Mouse (Mus musculus) lung, embryonic 14.5 days (tissue): ENCODE measurements around the gene Rtn4rl2. TPM values are rescaled to one million over a fixed set of nuclear protein-coding genes. Genes with fewer than 3 reads are reported as not detected.

ENCODE experiments used
- ATAC-seq: fragments of 200-750 bp; cut with Nextera tagmentation; 2 replicates; pipeline ENCODE4 v1.8.0; 2017; ENCODE audit warnings: mild to moderate bottlenecking, moderate TSS enrichment, moderate library complexity; ENCODE audit not compliant: insufficient read depth
- DNase-seq: peaks from one replicate; pipeline ENCODE4 v3.0.0-alpha.2; 2015
- H3K27ac ChIP-seq: fragments of 300-500 bp; sonication (generic); 2 replicates; pipeline ENCODE4 v1.5.1; 2014; ENCODE audit warnings: low read depth, mild to moderate bottlenecking, moderate library complexity
- H3K27me3 ChIP-seq: fragments of 300-500 bp; sonication (generic); 2 replicates; pipeline ENCODE4 v1.6.1; 2014; ENCODE audit warnings: low read length, control low read depth; ENCODE audit not compliant: insufficient read depth
- H3K36me3 ChIP-seq: fragments of 300-500 bp; sonication (generic); 2 replicates; pipeline ENCODE4 v1.6.1; 2014; ENCODE audit warnings: control low read depth; ENCODE audit not compliant: insufficient read depth
- H3K4me1 ChIP-seq: fragments of 300-500 bp; sonication (generic); 2 replicates; pipeline ENCODE4 v1.6.1; 2014; ENCODE audit warnings: antibody characterized with exemption, control low read depth; ENCODE audit not compliant: insufficient read depth
- H3K4me2 ChIP-seq: fragments of 300-500 bp; sonication (generic); 2 replicates; pipeline ENCODE4 v1.6.1; 2014; ENCODE audit warnings: mild to moderate bottlenecking
- H3K4me3 ChIP-seq: fragments of 300-500 bp; sonication (generic); 2 replicates; pipeline ENCODE4 v1.5.1; 2014; ENCODE audit warnings: low read depth, low read length
- H3K9ac ChIP-seq: fragments of 300-500 bp; sonication (generic); 2 replicates; pipeline ENCODE4 v1.6.1; 2014
- H3K9me3 ChIP-seq: fragments of 300-500 bp; sonication (generic); 2 replicates; pipeline ENCODE4 v1.6.1; 2016; ENCODE audit warnings: low read depth, low read length, control low read depth
- CTCF ChIP-seq: IDR thresholded peaks from 2 replicates; pipeline ENCODE4 v1.5.1; 2016; ENCODE audit warnings: antibody characterized with exemption, low read depth
- WGBS: fragments of 180-500 bp; shearing (Covaris S2); extraction: QIAGEN DNeasy Blood & Tissue Kit; methylation state at CpG from one replicate; pipeline ENCODE4 v1.1.7; 2014; 5-methylcytosine and 5-hydroxymethylcytosine counted together
- polyA plus RNA-seq: library from polyadenylated mRNA; unstranded; fragments of >200 nt; fragmentation: Nextera tagmentation; extraction: Ambion mirVana; gene quantifications from 2 replicates; pipeline ENCODE4 v1.2.1, GENCODE M21; 2014

Rtn4rl2 gene
- polyA plus RNA-seq: 1.1 and 1.2 TPM in 2 replicates

GRCm38 (mm10) chr2:84886234-84886731 lies at the start of gene Rtn4rl2:
Rtn4rl2 (minus strand) TSS chr2:84886710.
- no peak within 1 kb of the TSS for H3K27ac ChIP-seq
- TF ChIP-seq CTCF: no peak
- H3K4me2 ChIP-seq: peak within 1 kb of the TSS; percentile 79
- H3K4me3 ChIP-seq: peak within 1 kb of the TSS; percentile 57
- H3K9ac ChIP-seq: peak within 1 kb of the TSS; percentile 42
- no peaks in the 10 kb centered on the region for H3K36me3 ChIP-seq
- no peak for DNase-seq
- H3K4me1 ChIP-seq: peaks cover 11% of the 10 kb centered on the region
- peak; percentile 3; the same call in 1 of the 2 replicates for ATAC-seq
- WGBS: 2% methylated on average over 29 of the region's 35 CpGs
- peaks cover 78% of the 10 kb centered on the region for H3K27me3 ChIP-seq
- no peaks in the 10 kb centered on the region for H3K9me3 ChIP-seq

- no peak for ATAC-seq
- 81% methylated on average over 5 of the region's 5 CpGs for WGBS
- H3K36me3 ChIP-seq: peaks cover 8% of the 10 kb centered on the region
- H3K9ac ChIP-seq: no peak overlapping the region
- H3K4me3 ChIP-seq: no peak overlapping the region
- DNase-seq: no peak
- no peak overlapping the region for H3K27ac ChIP-seq
- no peak overlapping the region for H3K4me2 ChIP-seq
- H3K27me3 ChIP-seq: no peaks in the 10 kb centered on the region
- peaks cover 9% of the 10 kb centered on the region for H3K4me1 ChIP-seq
- TF ChIP-seq CTCF: no peak
- no peaks in the 10 kb centered on the region for H3K9me3 ChIP-seq
Observed at GRCm38 (mm10) chr2:84935065-84935464, 48.6 kb upstream of the Rtn4rl2 start.

GRCm38 (mm10) chr2:84934649-84935007 lies 48.1 kb upstream of the Rtn4rl2 start:
- Histone ChIP-seq H3K9me3 (no peaks in the 10 kb centered on the region), H3K4me2 (no peak overlapping the region), H3K27ac (no peak overlapping the region), H3K36me3 (peaks cover 4% of the 10 kb centered on the region; the same call in 1 of the 2 replicates), H3K9ac (no peak overlapping the region), H3K4me3 (no peak overlapping the region), H3K27me3 (no peaks in the 10 kb centered on the region), H3K4me1 (peaks cover 9% of the 10 kb centered on the region)
- no peak for TF ChIP-seq CTCF
- 71% methylated on average over 4 of the region's 4 CpGs for WGBS
- no peak for DNase-seq
- no peak for ATAC-seq

GRCm38 (mm10) chr2:84933992-84934648 lies 47.6 kb upstream of the Rtn4rl2 start:
- peaks cover 9% of the 10 kb centered on the region for H3K4me1 ChIP-seq
- no peak overlapping the region for H3K9ac ChIP-seq
- H3K27ac ChIP-seq: no peak overlapping the region
- DNase-seq (no peak), ATAC-seq (no peak)
- H3K9me3 ChIP-seq: no peaks in the 10 kb centered on the region
- WGBS: 69% methylated on average over 8 of the region's 8 CpGs
- no peak overlapping the region for H3K4me2 ChIP-seq
- no peak overlapping the region for H3K4me3 ChIP-seq
- H3K36me3 ChIP-seq: no peaks in the 10 kb centered on the region
- TF ChIP-seq CTCF: no peak
- H3K27me3 ChIP-seq: no peaks in the 10 kb centered on the region

- Histone ChIP-seq H3K27ac (no peak overlapping the region), H3K9me3 (no peaks in the 10 kb centered on the region), H3K36me3 (no peaks in the 10 kb centered on the region), H3K4me3 (no peak overlapping the region), H3K4me2 (no peak overlapping the region), H3K9ac (no peak overlapping the region), H3K4me1 (no peaks in the 10 kb centered on the region), H3K27me3 (no peaks in the 10 kb centered on the region)
- WGBS: 89% methylated on average over 7 of the region's 7 CpGs
- DNase-seq: no peak
- TF ChIP-seq CTCF: no peak
- no peak for ATAC-seq
Observed at GRCm38 (mm10) chr2:84930186-84930585, 43.7 kb upstream of the Rtn4rl2 start.

- 89% methylated on average over 10 of the region's 10 CpGs for WGBS
- no peaks in the 10 kb centered on the region for H3K9me3 ChIP-seq
- H3K4me2 ChIP-seq: no peak overlapping the region
- no peaks in the 10 kb centered on the region for H3K27me3 ChIP-seq
- no peaks in the 10 kb centered on the region for H3K4me1 ChIP-seq
- H3K36me3 ChIP-seq: no peaks in the 10 kb centered on the region
- no peak overlapping the region for H3K27ac ChIP-seq
- no peak for TF ChIP-seq CTCF
- ATAC-seq (no peak), DNase-seq (no peak)
- no peak overlapping the region for H3K4me3 ChIP-seq
- H3K9ac ChIP-seq: no peak overlapping the region
Observed at GRCm38 (mm10) chr2:84919601-84920108, 33.1 kb upstream of the Rtn4rl2 start.

GRCm38 (mm10) chr2:84918188-84918587 lies 31.7 kb upstream of the Rtn4rl2 start:
- no peak overlapping the region for H3K4me2 ChIP-seq
- 33% methylated on average over 3 of the region's 3 CpGs for WGBS
- no peak for ATAC-seq

More at GRCm38 (mm10) chr2:84918188-84918587, 31.7 kb upstream of the Rtn4rl2 start:
- Histone ChIP-seq H3K9me3 (no peaks in the 10 kb centered on the region), H3K9ac (no peak overlapping the region), H3K27me3 (no peaks in the 10 kb centered on the region), H3K4me3 (no peak overlapping the region), H3K27ac (no peak overlapping the region), H3K36me3 (no peaks in the 10 kb centered on the region), H3K4me1 (no peaks in the 10 kb centered on the region)
- DNase-seq: no peak
- no peak for TF ChIP-seq CTCF
